Mouse (Mus musculus) G1E (cell line): ENCODE results near the gene Ctla4.

Experiments
- CTCF ChIP-seq: IDR thresholded peaks from 2 replicates; pipeline ENCODE4 v1.5.1; 2012; ENCODE audit warnings: low read depth, low read length, inconsistent platforms, mixed read lengths
- GATA1 ChIP-seq: IDR thresholded peaks from 2 replicates; pipeline ENCODE4 v1.6.1; 2012; ENCODE audit warnings: borderline replicate concordance, low read length, inconsistent platforms, mixed read lengths
- GATA2 ChIP-seq: IDR thresholded peaks from 2 replicates; pipeline ENCODE4 v1.6.1; 2012; ENCODE audit warnings: low read depth, low read length, inconsistent platforms, borderline replicate concordance
- POLR2AphosphoS5 ChIP-seq: IDR thresholded peaks from 2 replicates; pipeline ENCODE4 v1.6.1; 2012; ENCODE audit warnings: low read depth, low read length, inconsistent platforms; ENCODE audit not compliant: insufficient replicate concordance
- TAL1 ChIP-seq: conservative IDR thresholded peaks from 2 replicates; pipeline ENCODE4 v1.6.1; 2012; ENCODE audit warnings: low read depth, low read length, inconsistent platforms, mixed read lengths

DNA sequence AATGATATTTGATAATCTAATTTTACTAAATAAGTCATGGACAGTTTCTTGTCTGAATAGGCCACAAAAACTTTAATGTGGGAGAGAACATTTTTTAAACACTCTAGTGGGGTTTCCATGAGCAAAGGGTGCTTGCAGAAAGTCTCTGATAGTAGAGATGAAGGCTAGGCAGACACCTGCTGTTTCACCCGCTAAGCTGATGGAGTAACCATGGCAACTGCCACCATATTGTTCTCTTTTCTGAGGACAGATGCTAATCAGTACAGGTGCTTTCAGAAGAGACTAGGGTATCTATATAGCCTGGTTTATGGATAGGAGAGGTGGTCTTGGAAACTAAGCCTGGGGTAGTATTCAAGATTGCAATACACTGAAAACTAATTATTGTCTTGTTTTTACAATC, 24.0 kb downstream of the Ctla4 start:
- TF ChIP-seq CTCF = no peak
- no peak for TF ChIP-seq GATA1
- no peak for TF ChIP-seq TAL1
- TF ChIP-seq POLR2AphosphoS5 = no peak
- no peak for TF ChIP-seq GATA2
